Mouse (Mus musculus): Measurements from ENCODE around the gene Dnajb2. TPM values are rescaled to one million over a fixed set of nuclear protein-coding genes. Genes with fewer than 3 reads are reported as not detected.

Gene Dnajb2
- total and polyA plus RNA-seq, 3 experiments: 6.8 to 15.2 (median 13.8) TPM

- H3K36me3 ChIP-seq (replicated peaks in 1 of 2; ENCODE audit: control insufficient read depth in 1 of 2, insufficient read depth in 1 of 2, low read length in 1 of 2): no peaks in the 10 kb centered on the region
- no peak for DNase-seq (ENCODE audit: extremely low read depth)
- H3K4me1 ChIP-seq (ENCODE audit: control insufficient read depth in 1 of 2, insufficient read depth in 2 of 2): peaks cover 15 to 35% of the 10 kb centered on the region in 2 experiments
- H3K27ac ChIP-seq (ENCODE audit: insufficient read depth, low read depth): no peak overlapping the region
- in situ Hi-C loops (cut with MboI; ENCODE audit: low pct_ligation_motif_present, low pct_unique_long_range_greater_than_20kb, low sequenced_read_pairs): no loop called here
- H3K79me2 ChIP-seq (replicated peaks; ENCODE audit: control insufficient read depth, extremely low read depth, insufficient read depth, poor library complexity, severe bottlenecking): no peaks in the 10 kb centered on the region
- H3K4me2 ChIP-seq (ENCODE audit: insufficient read depth, low read depth, poor library complexity, severe bottlenecking): no peak overlapping the region
- TF ChIP-seq ETS1 (conservative IDR thresholded peaks at IDR 0.05; ENCODE audit: low read depth, low read length) (no peak), ZKSCAN1 (IDR thresholded peaks at IDR 0.05; ENCODE audit: borderline replicate concordance, low read depth, low read length) (no peak), HCFC1 (IDR thresholded peaks at IDR 0.05; ENCODE audit: low read depth, low read length) (no peak), MAFK (IDR thresholded peaks at IDR 0.05; ENCODE audit: insufficient replicate concordance, low read length) (no peak), RAD21 (IDR thresholded peaks at IDR 0.05; ENCODE audit: low read depth, low read length) (no peak), TCF12 (IDR thresholded peaks at IDR 0.05; ENCODE audit: low read depth, low read length) (no peak), RCOR1 (conservative IDR thresholded peaks at IDR 0.05; ENCODE audit: low read depth, low read length) (no peak), GABPA (IDR thresholded peaks at IDR 0.05; ENCODE audit: insufficient replicate concordance, low read depth, low read length) (no peak)
- H3K9me3 ChIP-seq (replicated peaks; ENCODE audit: low read length): no peaks in the 10 kb centered on the region
- peaks cover 6% of the 10 kb centered on the region for H3K27me3 ChIP-seq (replicated peaks)
- no peak overlapping the region for H3K4me3 ChIP-seq (replicated peaks in 1 of 3; ENCODE audit: low read depth in 2 of 3, low read length in 2 of 3, poor library complexity in 1 of 3)
- dilution Hi-C loops (cut with MboI; ENCODE audit: extremely low pct_ligation_motif_present, extremely low pct_unique_long_range_greater_than_20kb, low sequenced_read_pairs): no loop called here
- H3K9ac ChIP-seq (ENCODE audit: insufficient read depth, low read depth): no peak overlapping the region
Observed at GRCm38 (mm10) chr1:75226138-75226537, 10.1 kb upstream of the Dnajb2 start.

GRCm38 (mm10) chr1:75227653-75228052 is 8.6 kb upstream of the Dnajb2 start:
- no peak for DNase-seq (ENCODE audit: extremely low read depth)
- H3K79me2 ChIP-seq (replicated peaks; ENCODE audit: control insufficient read depth, extremely low read depth, insufficient read depth, poor library complexity, severe bottlenecking): no peaks in the 10 kb centered on the region
- H3K36me3 ChIP-seq (replicated peaks in 1 of 2; ENCODE audit: control insufficient read depth in 1 of 2, insufficient read depth in 1 of 2, low read length in 1 of 2): no peaks in the 10 kb centered on the region
- no peaks in the 10 kb centered on the region for H3K9me3 ChIP-seq (replicated peaks; ENCODE audit: low read length)
- H3K9ac ChIP-seq (ENCODE audit: insufficient read depth, low read depth): no peak overlapping the region
- in situ Hi-C loops (cut with MboI; ENCODE audit: low pct_ligation_motif_present, low pct_unique_long_range_greater_than_20kb, low sequenced_read_pairs): no loop called here
- no peak overlapping the region for H3K4me2 ChIP-seq (ENCODE audit: insufficient read depth, low read depth, poor library complexity, severe bottlenecking)
- no peak overlapping the region for H3K27ac ChIP-seq (ENCODE audit: insufficient read depth, low read depth)
- dilution Hi-C loops (cut with MboI; ENCODE audit: extremely low pct_ligation_motif_present, extremely low pct_unique_long_range_greater_than_20kb, low sequenced_read_pairs): no loop called here
- H3K27me3 ChIP-seq (replicated peaks): peaks cover 6% of the 10 kb centered on the region
- H3K4me1 ChIP-seq (ENCODE audit: control insufficient read depth in 1 of 2, insufficient read depth in 2 of 2): peaks cover 19 to 34% of the 10 kb centered on the region in 2 experiments
- H3K4me3 ChIP-seq (replicated peaks in 1 of 3; ENCODE audit: low read depth in 2 of 3, low read length in 2 of 3, poor library complexity in 1 of 3): no peak overlapping the region
- no peak for TF ChIP-seq GABPA (IDR thresholded peaks at IDR 0.05; ENCODE audit: insufficient replicate concordance, low read depth, low read length)
- TF ChIP-seq JUN (IDR thresholded peaks at IDR 0.05; ENCODE audit: insufficient read depth, low read depth, low read length): no peak
- no peak for TF ChIP-seq UBTF (IDR thresholded peaks at IDR 0.05; ENCODE audit: low read depth, low read length)
- no peak for TF ChIP-seq ZNF384 (IDR thresholded peaks at IDR 0.05; ENCODE audit: low read depth, low read length)
- no peak for TF ChIP-seq ZKSCAN1 (IDR thresholded peaks at IDR 0.05; ENCODE audit: borderline replicate concordance, low read depth, low read length)
- TF ChIP-seq TCF12 (IDR thresholded peaks at IDR 0.05; ENCODE audit: low read depth, low read length): no peak
- no peak for TF ChIP-seq ETS1 (conservative IDR thresholded peaks at IDR 0.05; ENCODE audit: low read depth, low read length)
- no peak for TF ChIP-seq E2F4 (IDR thresholded peaks at IDR 0.05; ENCODE audit: insufficient replicate concordance, low read depth, low read length)
- TF ChIP-seq PAX5 (IDR thresholded peaks at IDR 0.05; ENCODE audit: low read length): no peak
- no peak for TF ChIP-seq KAT2A (IDR thresholded peaks at IDR 0.05; ENCODE audit: insufficient replicate concordance, low read length)
- TF ChIP-seq RAD21 (IDR thresholded peaks at IDR 0.05; ENCODE audit: low read depth, low read length): no peak
- TF ChIP-seq TBP (conservative IDR thresholded peaks at IDR 0.05; ENCODE audit: low read depth, low read length): no peak
- TF ChIP-seq MEF2A (IDR thresholded peaks at IDR 0.05; ENCODE audit: borderline replicate concordance, low read depth, low read length): no peak
- TF ChIP-seq MAX (IDR thresholded peaks at IDR 0.05; ENCODE audit: low read length): no peak
- TF ChIP-seq EP300 (IDR thresholded peaks at IDR 0.05; ENCODE audit: low read length): no peak

Measured in CH12.LX (cell line).